Mouse (Mus musculus) liver, adult 2 months (tissue): ENCODE data around the gene Lrp4. TPM values are rescaled to one million over a fixed set of nuclear protein-coding genes. Genes with fewer than 3 reads are reported as not detected.

Experiments used
- DNase-seq: peaks from one replicate; pipeline ENCODE4 v3.0.0-alpha.2; 2011; ENCODE audit warnings: low read depth, low spot score; ENCODE audit errors: extremely low read depth
- H3K27ac ChIP-seq: fragments of 200-500 bp; replicated peaks from 2 replicates; pipeline ENCODE4 v1.5.1; 2012; ENCODE audit warnings: low read depth, mild to moderate bottlenecking, control low read depth, inconsistent platforms, low read length; ENCODE audit not compliant: insufficient read depth
- H3K27me3 ChIP-seq: fragments of 200-500 bp; 2 replicates; pipeline ENCODE4 v1.6.1; 2012; ENCODE audit warnings: mild to moderate bottlenecking, moderate library complexity, low read length, inconsistent platforms; ENCODE audit not compliant: control insufficient read depth, insufficient read depth
- H3K36me3 ChIP-seq: fragments of 200-500 bp; 2 replicates; pipeline ENCODE4 v1.6.1; 2012; ENCODE audit warnings: low read length, inconsistent platforms; ENCODE audit not compliant: control insufficient read depth, insufficient read depth
- H3K4me1 ChIP-seq: fragments of 200-500 bp; 2 replicates; pipeline ENCODE4 v1.6.1; 2011; ENCODE audit warnings: low read length; ENCODE audit not compliant: control insufficient read depth, insufficient read depth
- H3K4me3 ChIP-seq: fragments of 200-500 bp; 2 replicates; pipeline ENCODE4 v1.5.1; 2011; ENCODE audit warnings: low read depth, mild to moderate bottlenecking, control low read depth, low read length, moderate library complexity; ENCODE audit not compliant: insufficient read depth
- H3K79me2 ChIP-seq: fragments of 200-500 bp; 2 replicates; pipeline ENCODE4 v1.6.1; 2012; ENCODE audit warnings: inconsistent platforms, mild to moderate bottlenecking, low read length, moderate library complexity; ENCODE audit not compliant: control insufficient read depth, insufficient read depth
- H3K9ac ChIP-seq: fragments of 200-500 bp; 2 replicates; pipeline ENCODE4 v1.6.1; 2012; ENCODE audit warnings: low read depth, mild to moderate bottlenecking, control low read depth, inconsistent platforms, low read length
- CTCF ChIP-seq: fragments of 200-500 bp; IDR thresholded peaks from 2 replicates; pipeline ENCODE4 v1.5.1; 2011; ENCODE audit warnings: low read depth, low read length, control low read depth
- POLR2A ChIP-seq: fragments of 200-500 bp; IDR thresholded peaks from 2 replicates; pipeline ENCODE4 v1.6.1; 2011; ENCODE audit warnings: low read length, control low read depth; ENCODE audit not compliant: insufficient read depth; ENCODE audit errors: extremely low read depth
- WGBS: fragments of 180-500 bp; shearing (Covaris S2); methylation state at CpG from one replicate; pipeline ENCODE4 v1.1.7; 2018; 5-methylcytosine and 5-hydroxymethylcytosine counted together
- polyA plus RNA-seq: library from polyadenylated mRNA; depleted of rRNA; stranded (reverse); fragments of >200 nt; gene quantifications from 2 replicates; pipeline ENCODE4 v1.2.3, GENCODE M21; 2012
- total RNA-seq: library from RNA; depleted of rRNA; stranded (reverse); fragments of >200 nt; gene quantifications from 2 replicates; pipeline ENCODE4 v1.2.3, GENCODE M21; 2014

Lrp4 gene
- total and polyA plus RNA-seq, 2 experiments: 5.1 to 13.8 TPM

GRCm38 (mm10) chr2:91492071-91492635 is 34.8 kb downstream of the Lrp4 start:
- TF ChIP-seq POLR2A (no peak), CTCF (no peak)
- 94% methylated on average over 12 of the region's 12 CpGs for WGBS
- H3K4me3 ChIP-seq: no peak overlapping the region
- no peak for DNase-seq
- H3K79me2 ChIP-seq: no peaks in the 10 kb centered on the region
- no peak overlapping the region for H3K9ac ChIP-seq
- peaks cover 48% of the 10 kb centered on the region for H3K36me3 ChIP-seq
- H3K4me1 ChIP-seq: no peaks in the 10 kb centered on the region
- no peaks in the 10 kb centered on the region for H3K27me3 ChIP-seq
- no peak overlapping the region for H3K27ac ChIP-seq

- peaks cover 36% of the 10 kb centered on the region for H3K36me3 ChIP-seq
- TF ChIP-seq CTCF (no peak), POLR2A (no peak)
- no peak overlapping the region for H3K27ac ChIP-seq
- DNase-seq: no peak
- H3K4me1 ChIP-seq: no peaks in the 10 kb centered on the region
- 96% methylated on average over 9 of the region's 9 CpGs for whole genome bisulfite sequencing
- H3K27me3 ChIP-seq: no peaks in the 10 kb centered on the region
- H3K4me3 ChIP-seq: no peak overlapping the region
- H3K79me2 ChIP-seq: no peaks in the 10 kb centered on the region
- no peak overlapping the region for H3K9ac ChIP-seq
Measured at GRCm38 (mm10) chr2:91493981-91494380, 36.7 kb downstream of the Lrp4 start.

- H3K36me3 ChIP-seq: peaks cover 28% of the 10 kb centered on the region; the same call in 1 of the 2 replicates
- no peaks in the 10 kb centered on the region for H3K27me3 ChIP-seq
- H3K9ac ChIP-seq: no peak overlapping the region
- no peak overlapping the region for H3K4me3 ChIP-seq
- no peak overlapping the region for H3K27ac ChIP-seq
- no peak for TF ChIP-seq POLR2A
- no peak for TF ChIP-seq CTCF
- no peaks in the 10 kb centered on the region for H3K79me2 ChIP-seq
- WGBS: 89% methylated on average over 8 of the region's 8 CpGs
- no peaks in the 10 kb centered on the region for H3K4me1 ChIP-seq
- DNase-seq: no peak
Measured at GRCm38 (mm10) chr2:91498093-91498719, 40.9 kb downstream of the Lrp4 start.

- Histone ChIP-seq H3K4me1 (no peaks in the 10 kb centered on the region), H3K79me2 (no peaks in the 10 kb centered on the region), H3K27ac (no peak overlapping the region), H3K27me3 (no peaks in the 10 kb centered on the region), H3K4me3 (no peak overlapping the region), H3K36me3 (peaks cover 37% of the 10 kb centered on the region), H3K9ac (no peak overlapping the region)
- WGBS: 87% methylated on average over 8 of the region's 8 CpGs
- no peak for DNase-seq
- TF ChIP-seq CTCF: no peak
- no peak for TF ChIP-seq POLR2A
Measured at GRCm38 (mm10) chr2:91508076-91508475, 50.8 kb downstream of the Lrp4 start.

- no peaks in the 10 kb centered on the region for H3K27me3 ChIP-seq
- 10% methylated on average over 2 of the region's 2 CpGs for WGBS
- no peak for TF ChIP-seq POLR2A
- no peak for TF ChIP-seq CTCF
- no peak overlapping the region for H3K4me3 ChIP-seq
- no peaks in the 10 kb centered on the region for H3K79me2 ChIP-seq
- DNase-seq: peak; percentile 28
- no peak overlapping the region for H3K9ac ChIP-seq
- peaks cover 3% of the 10 kb centered on the region; the same call in 1 of the 2 replicates for H3K36me3 ChIP-seq
- peaks cover 2% of the 10 kb centered on the region; the same call in 1 of the 2 replicates for H3K4me1 ChIP-seq
- H3K27ac ChIP-seq: no peak overlapping the region
Measured at GRCm38 (mm10) chr2:91517186-91517585, 59.9 kb downstream of the Lrp4 start.
